Mouse (Mus musculus) C2C12 (cell line): Measurements from ENCODE around the gene Casq1. TPM values are rescaled to one million over a fixed set of nuclear protein-coding genes. Genes with fewer than 3 reads are reported as not detected.

Experiments used
- H3K27me3 ChIP-seq: one replicate; pipeline ENCODE4 v1.6.1; 2011; ENCODE audit not compliant: control insufficient read depth, insufficient read depth, insufficient read length
- H3K36me3 ChIP-seq: one replicate; pipeline ENCODE4 v1.6.1; 2011; ENCODE audit not compliant: control insufficient read depth, insufficient read depth
- H3K4me3 ChIP-seq: one replicate; pipeline ENCODE4 v1.5.1; 2011; ENCODE audit warnings: mild to moderate bottlenecking, control low read depth; ENCODE audit not compliant: poor library complexity, insufficient read depth, severe bottlenecking
- H3K79me2 ChIP-seq: one replicate; pipeline ENCODE4 v1.6.1; 2011; ENCODE audit not compliant: control insufficient read depth, insufficient read depth
- H3K79me3 ChIP-seq: one replicate; pipeline ENCODE4 v1.6.1; 2011; ENCODE audit warnings: low read depth, control low read depth
- H3ac ChIP-seq: one replicate; pipeline ENCODE3; 2011; ENCODE audit warnings: low read depth; ENCODE audit not compliant: control insufficient read depth, insufficient read length
- CEBPB ChIP-seq: IDR thresholded peaks from one replicate; pipeline ENCODE4 v1.6.1; 2011; ENCODE audit warnings: low read depth, mild to moderate bottlenecking, control low read depth, moderate library complexity
- CTCF ChIP-seq: IDR thresholded peaks from one replicate; pipeline ENCODE4 v1.5.1; 2011; ENCODE audit not compliant: control insufficient read depth, insufficient read depth, insufficient read length
- FOSL1 ChIP-seq: IDR thresholded peaks from one replicate; pipeline ENCODE4 v1.8.0; 2011; ENCODE audit warnings: mild to moderate bottlenecking, low read length; ENCODE audit not compliant: poor library complexity, insufficient read depth, severe bottlenecking
- MAX ChIP-seq: IDR thresholded peaks from one replicate; pipeline ENCODE4 v1.6.1; 2011; ENCODE audit warnings: mild to moderate bottlenecking, control low read depth
- MYOD1 ChIP-seq: IDR thresholded peaks from one replicate; pipeline ENCODE4 v1.6.1; 2011; ENCODE audit warnings: low read depth; ENCODE audit not compliant: control insufficient read depth, insufficient read length
- MYOG ChIP-seq: IDR thresholded peaks from one replicate; pipeline ENCODE4 v1.6.1; 2011; ENCODE audit not compliant: control insufficient read depth, insufficient read length; ENCODE audit errors: extremely low read depth
- USF1 ChIP-seq: IDR thresholded peaks from one replicate; pipeline ENCODE4 v1.6.1; 2011; ENCODE audit warnings: low read depth, mild to moderate bottlenecking, control low read depth, moderate library complexity
- polyA plus RNA-seq: library from polyadenylated mRNA; unstranded; fragments of >200 nt; fragmentation: generic; extraction: Trizol; gene quantifications from one replicate; pipeline ENCODE4 v1.2.1, GENCODE M21; 2012; ENCODE audit warnings: missing spikeins

Casq1 gene
- polyA plus RNA-seq, 1 experiment: 0.12 TPM

GRCm38 (mm10) chr1:172203566-172203965, 16.1 kb downstream of the Casq1 start:
- peaks cover 14% of the 10 kb centered on the region for H3K79me3 ChIP-seq
- no peak overlapping the region for H3ac ChIP-seq
- TF ChIP-seq FOSL1 (no peak), MYOD1 (no peak), MAX (no peak), USF1 (no peak), CEBPB (no peak), MYOG (no peak), CTCF (no peak)
- H3K36me3 ChIP-seq: peaks cover 17% of the 10 kb centered on the region
- peaks cover 59% of the 10 kb centered on the region for H3K79me2 ChIP-seq
- H3K27me3 ChIP-seq: no peaks in the 10 kb centered on the region
- H3K4me3 ChIP-seq: no peak overlapping the region

- no peaks in the 10 kb centered on the region for H3K27me3 ChIP-seq
- H3ac ChIP-seq: no peak overlapping the region
- peaks cover 14% of the 10 kb centered on the region for H3K79me3 ChIP-seq
- TF ChIP-seq FOSL1 (no peak), MYOD1 (no peak), USF1 (no peak), MYOG (no peak), CEBPB (no peak), CTCF (no peak), MAX (no peak)
- H3K4me3 ChIP-seq: no peak overlapping the region
- peaks cover 59% of the 10 kb centered on the region for H3K79me2 ChIP-seq
- peaks cover 22% of the 10 kb centered on the region for H3K36me3 ChIP-seq
Measured at GRCm38 (mm10) chr1:172202894-172203522, 16.7 kb downstream of the Casq1 start.

GRCm38 (mm10) chr1:172201967-172202880, 17.4 kb downstream of the Casq1 start:
- Histone ChIP-seq H3K27me3 (no peaks in the 10 kb centered on the region), H3ac (no peak overlapping the region), H3K4me3 (no peak overlapping the region), H3K79me3 (peaks cover 14% of the 10 kb centered on the region), H3K79me2 (peaks cover 59% of the 10 kb centered on the region), H3K36me3 (peaks cover 30% of the 10 kb centered on the region)
- TF ChIP-seq CTCF (no peak), MYOG (no peak), CEBPB (no peak), MAX (no peak), USF1 (no peak), FOSL1 (no peak)

- Histone ChIP-seq H3ac (no peak overlapping the region), H3K79me3 (peaks cover 13% of the 10 kb centered on the region), H3K79me2 (peaks cover 54% of the 10 kb centered on the region), H3K36me3 (peaks cover 41% of the 10 kb centered on the region), H3K27me3 (no peaks in the 10 kb centered on the region), H3K4me3 (no peak overlapping the region)
- TF ChIP-seq FOSL1: no peak
- no peak for TF ChIP-seq MYOD1
- no peak for TF ChIP-seq MYOG
- TF ChIP-seq USF1: no peak
- TF ChIP-seq CTCF: no peak
Measured at GRCm38 (mm10) chr1:172200871-172201447, 18.7 kb downstream of the Casq1 start.

GRCm38 (mm10) chr1:172200161-172200560, 19.5 kb downstream of the Casq1 start:
- no peak for TF ChIP-seq CEBPB
- TF ChIP-seq FOSL1: no peak
- no peak for TF ChIP-seq MAX
- no peak for TF ChIP-seq CTCF
- Histone ChIP-seq H3K79me2 (peaks cover 46% of the 10 kb centered on the region), H3K79me3 (peaks cover 8% of the 10 kb centered on the region), H3K36me3 (peaks cover 48% of the 10 kb centered on the region), H3K27me3 (no peaks in the 10 kb centered on the region), H3K4me3 (no peak overlapping the region), H3ac (no peak overlapping the region)
